Mouse (Mus musculus) cerebellum, adult 2 months (tissue): ENCODE data around the gene Cenpp.

Experiments used
- CTCF ChIP-seq: fragments of 200-500 bp; IDR thresholded peaks from 2 replicates; pipeline ENCODE4 v1.5.1; 2011; ENCODE audit warnings: low read depth, mild to moderate bottlenecking, control low read depth, low read length, moderate library complexity, borderline replicate concordance; ENCODE audit not compliant: insufficient read depth
- POLR2A ChIP-seq: fragments of 200-500 bp; IDR thresholded peaks from 2 replicates; pipeline ENCODE4 v1.6.1; 2011; ENCODE audit warnings: low read length, control low read depth, borderline replicate concordance; ENCODE audit not compliant: insufficient read depth

DNA sequence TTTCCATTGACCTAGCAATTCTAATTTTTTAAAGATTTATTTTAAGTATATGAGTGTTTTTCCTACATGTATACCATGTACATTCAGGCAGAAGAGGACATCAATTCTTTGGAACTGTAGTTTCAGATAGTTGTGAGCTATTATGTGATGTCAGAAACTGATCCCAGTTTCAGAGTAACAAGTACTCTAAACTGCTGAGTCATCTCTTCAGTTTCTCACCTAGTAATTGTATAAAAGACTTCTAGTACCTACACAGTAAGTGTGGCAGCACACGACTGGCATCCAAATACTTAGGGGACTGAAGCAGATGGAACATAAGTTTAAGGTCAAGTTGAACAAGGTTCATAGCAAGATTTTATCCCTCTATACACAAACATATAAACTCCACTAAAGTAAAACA, 6.6 kb downstream of the Cenpp start:
- TF ChIP-seq POLR2A (no peak), CTCF (no peak)
